Mouse (Mus musculus) brown adipose tissue, adult 24 weeks (tissue): Measurements from ENCODE around the gene Zmpste24. TPM values are rescaled to one million over a fixed set of nuclear protein-coding genes. Genes with fewer than 3 reads are reported as not detected.
"Not testable (repeated sequence)": the region's sequence is repeated elsewhere in the genome, so short reads cannot be mapped to it uniquely, and the experiment has no call there.

Experiments used
- H3K27ac ChIP-seq: fragments of 200-500 bp; replicated peaks from 2 replicates; pipeline ENCODE4 v1.5.1; 2012; ENCODE audit warnings: low read depth, mild to moderate bottlenecking, low read length
- H3K4me1 ChIP-seq: fragments of 200-500 bp; 2 replicates; pipeline ENCODE4 v1.6.1; 2012; ENCODE audit warnings: low read length, mixed read lengths; ENCODE audit not compliant: control insufficient read depth, insufficient read depth, insufficient read length
- H3K4me3 ChIP-seq: fragments of 200-500 bp; 2 replicates; pipeline ENCODE4 v1.5.1; 2012; ENCODE audit warnings: low read depth, mild to moderate bottlenecking, low read length, moderate library complexity; ENCODE audit not compliant: insufficient read depth
- polyA plus RNA-seq: library from polyadenylated mRNA; stranded (reverse); fragments of >200 nt; gene quantifications from 2 replicates; pipeline ENCODE4 v1.2.4, GENCODE M21; 2012; ENCODE audit not compliant: missing spikeins, insufficient read depth, insufficient read length

The Zmpste24 gene
- polyA plus RNA-seq, result 14.9 and 18.0 TPM in 2 replicates

GRCm38 (mm10) chr4:121097650-121098378 lies at the start of gene Zmpste24:
Gene Zmpste24, minus strand, starts transcription at chr4:121098241.
- H3K4me1 ChIP-seq, result peaks cover 3% of the 10 kb centered on the region
- H3K27ac ChIP-seq, result 0 out of 2 replicates have a peak within 1 kb of the TSS, but pooled peaks have one; percentile 28
- H3K4me3 ChIP-seq, result peak within 1 kb of the TSS; percentile 93

GRCm38 (mm10) chr4:121109126-121109525 lies 11.1 kb upstream of the Zmpste24 start, which contains the start of gene Tmco2:
Gene Tmco2, minus strand, starts transcription at chr4:121109226.
- no peaks in the 10 kb centered on the region for H3K4me1 ChIP-seq
- no peak within 1 kb of the TSS for H3K4me3 ChIP-seq
- no peak within 1 kb of the TSS for H3K27ac ChIP-seq

DNA sequence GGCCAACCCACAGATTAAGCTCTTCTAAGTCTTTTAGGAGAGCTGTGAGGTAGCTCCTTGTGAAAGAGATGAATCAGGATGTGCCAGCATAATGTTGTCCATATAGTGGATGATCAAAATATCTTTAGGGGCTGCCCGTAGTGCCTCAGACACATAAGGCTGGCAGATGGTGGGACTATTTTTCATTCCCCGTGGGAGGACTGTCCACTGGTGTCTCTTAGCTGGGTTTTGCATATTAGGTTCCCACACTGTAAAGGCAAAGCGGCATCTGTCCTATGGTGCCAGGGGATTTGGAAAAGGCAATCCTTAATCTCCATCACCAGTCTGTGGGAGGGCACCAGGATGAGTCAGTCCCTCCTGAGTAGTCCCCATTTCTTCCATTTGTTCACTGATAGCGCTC lies 5.3 kb upstream of the Zmpste24 start:
- no peak overlapping the region for H3K27ac ChIP-seq
- no peak overlapping the region for H3K4me3 ChIP-seq
- H3K4me1 ChIP-seq, result no peaks in the 10 kb centered on the region

GRCm38 (mm10) chr4:121090211-121090610 lies 7.8 kb downstream of the Zmpste24 start:
- Histone ChIP-seq H3K27ac (no peak overlapping the region), H3K4me3 (no peak overlapping the region), H3K4me1 (no peaks in the 10 kb centered on the region)

- Histone ChIP-seq H3K4me1 (no peaks in the 10 kb centered on the region), H3K4me3 (no peak overlapping the region), H3K27ac (no peak overlapping the region)
Observed at GRCm38 (mm10) chr4:121088696-121089095, 9.3 kb downstream of the Zmpste24 start.

DNA sequence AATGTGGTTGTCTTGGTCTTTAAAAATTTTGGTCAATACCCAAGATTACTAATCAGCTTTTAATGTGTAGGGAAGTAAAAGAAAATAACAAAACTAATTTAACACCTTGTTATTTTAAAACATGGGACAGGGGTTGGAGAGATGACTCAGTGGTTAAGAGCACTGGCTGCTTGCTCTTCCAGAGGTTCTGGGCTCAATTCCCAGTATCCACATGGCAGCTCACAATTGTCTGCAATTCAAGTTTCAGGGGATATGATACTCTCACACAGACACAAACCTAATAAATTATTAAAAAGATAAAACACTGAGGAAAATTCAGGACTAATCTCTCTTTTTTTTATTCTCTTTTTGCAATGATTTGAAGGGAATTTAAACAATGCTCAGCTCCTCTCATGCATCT lies 13.5 kb downstream of the Zmpste24 start:
- Histone ChIP-seq H3K27ac (no peak overlapping the region), H3K4me1 (no peaks in the 10 kb centered on the region), H3K4me3 (no peak overlapping the region)

- Histone ChIP-seq H3K27ac (no peak overlapping the region), H3K4me3 (no peak overlapping the region), H3K4me1 (no peaks in the 10 kb centered on the region)
Observed at GRCm38 (mm10) chr4:121080395-121080794, 17.6 kb downstream of the Zmpste24 start.

GRCm38 (mm10) chr4:121077915-121078646 lies 20.0 kb downstream of the Zmpste24 start:
- H3K4me3 ChIP-seq, result no peak overlapping the region
- no peaks in the 10 kb centered on the region for H3K4me1 ChIP-seq
- no peak overlapping the region for H3K27ac ChIP-seq

GRCm38 (mm10) chr4:121074250-121074649 lies 23.8 kb downstream of the Zmpste24 start:
- Histone ChIP-seq H3K4me1 (no peaks in the 10 kb centered on the region), H3K27ac (no peak overlapping the region), H3K4me3 (no peak overlapping the region)

DNA sequence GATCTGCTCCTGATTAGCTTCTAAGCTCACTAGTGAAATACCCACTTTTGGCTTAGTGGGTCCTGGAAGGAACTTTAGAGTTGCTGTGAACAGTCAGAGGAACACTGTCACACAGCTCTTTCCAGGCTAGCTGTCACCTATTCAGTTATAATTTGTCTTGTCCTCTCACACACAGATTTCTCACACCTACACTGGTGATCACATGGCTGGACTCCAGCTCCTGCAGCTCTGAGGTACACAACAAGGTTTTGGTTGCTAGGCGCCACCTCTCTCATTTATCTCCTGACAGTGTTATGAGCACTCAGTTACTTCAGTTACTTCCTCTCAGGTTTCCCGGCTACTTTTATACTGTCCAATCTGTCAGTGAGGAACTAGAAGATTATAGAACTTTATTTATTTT lies 32.7 kb downstream of the Zmpste24 start:
- H3K4me1 ChIP-seq, result no peaks in the 10 kb centered on the region
- H3K4me3 ChIP-seq, result no peak overlapping the region
- H3K27ac ChIP-seq, result no peak overlapping the region

DNA sequence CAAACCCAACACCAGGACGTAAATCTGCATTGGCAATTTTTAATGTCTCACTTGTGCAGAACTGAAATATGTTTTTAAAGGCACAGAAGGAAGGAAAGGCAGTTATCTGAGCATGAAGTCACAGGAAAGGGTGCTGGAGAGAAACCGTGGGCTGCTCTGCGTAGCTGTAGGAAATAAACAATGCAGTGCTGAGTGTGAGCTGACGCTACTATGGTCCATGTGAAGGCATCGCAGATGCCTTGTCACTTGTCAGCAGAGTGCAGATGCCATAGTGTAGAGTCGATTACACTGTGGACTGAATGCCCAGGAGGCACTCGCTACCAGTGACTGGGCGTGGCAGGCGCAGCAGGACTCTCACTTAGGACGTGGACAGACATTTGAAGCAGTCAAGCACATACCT lies 38.8 kb downstream of the Zmpste24 start:
- not testable (repeated sequence) for H3K4me1 ChIP-seq, H3K27ac ChIP-seq, H3K4me3 ChIP-seq

GRCm38 (mm10) chr4:121057032-121057431 lies 41.0 kb downstream of the Zmpste24 start:
- no peak overlapping the region for H3K4me3 ChIP-seq
- no peak overlapping the region for H3K27ac ChIP-seq
- no peaks in the 10 kb centered on the region for H3K4me1 ChIP-seq

- H3K4me3 ChIP-seq, result no peak overlapping the region
- H3K27ac ChIP-seq, result no peak overlapping the region
Observed at GRCm38 (mm10) chr4:121056342-121056741, 41.7 kb downstream of the Zmpste24 start.

DNA sequence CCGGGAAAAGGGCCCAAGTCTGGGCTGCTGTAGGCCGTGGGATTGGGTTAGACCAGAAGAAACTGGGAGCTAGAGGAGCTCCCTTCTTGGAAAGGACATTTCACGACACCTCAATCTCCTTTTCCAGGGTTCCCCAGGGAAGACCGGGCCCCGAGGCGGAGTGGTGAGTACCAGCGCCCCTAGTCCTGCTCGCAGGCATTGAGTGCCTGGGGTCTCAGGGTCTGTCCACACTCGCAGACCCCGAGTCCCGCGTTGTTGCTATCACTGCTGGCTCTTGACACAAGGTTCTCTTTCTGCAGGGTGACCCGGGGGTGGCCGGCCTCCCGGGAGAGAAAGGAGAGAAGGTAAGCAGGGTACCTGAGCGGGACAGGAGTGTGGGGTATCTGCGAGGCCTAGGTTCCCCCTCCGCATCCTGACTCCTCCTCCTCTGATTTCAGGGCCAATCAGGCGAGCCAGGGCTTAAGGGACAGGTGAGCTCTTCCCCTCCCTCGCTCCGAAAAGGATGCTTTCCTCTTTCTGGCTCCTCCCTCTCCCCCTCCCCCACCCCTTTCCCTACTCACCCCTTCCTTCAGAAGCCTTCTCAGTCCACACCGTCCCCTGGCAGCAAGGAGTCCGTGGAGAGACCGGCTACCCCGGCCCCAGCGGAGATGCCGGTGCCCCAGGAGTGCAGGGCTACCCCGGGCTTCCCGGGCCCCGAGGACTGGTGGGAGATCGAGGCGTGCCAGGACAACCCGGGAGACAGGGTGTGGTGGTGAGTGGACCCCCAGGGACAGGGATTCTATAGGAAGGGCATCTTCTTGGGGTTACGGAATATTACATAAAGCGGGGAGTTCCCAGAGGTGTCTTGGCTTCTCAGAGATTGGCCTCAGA lies 45.4 kb downstream of the Zmpste24 start:
- H3K4me3 ChIP-seq, result no peak overlapping the region
- H3K4me1 ChIP-seq, result no peaks in the 10 kb centered on the region
- H3K27ac ChIP-seq, result no peak overlapping the region

More at GRCm38 (mm10) chr4:121056342-121056741, 41.7 kb downstream of the Zmpste24 start:
- no peaks in the 10 kb centered on the region for H3K4me1 ChIP-seq

GRCm38 (mm10) chr4:121051863-121052262 lies 46.2 kb downstream of the Zmpste24 start:
- Histone ChIP-seq H3K27ac (no peak overlapping the region), H3K4me1 (no peaks in the 10 kb centered on the region), H3K4me3 (no peak overlapping the region)
